Mouse (Mus musculus) kidney, adult 2 months (tissue): Measurements from ENCODE around the gene Slf1. TPM values are rescaled to one million over a fixed set of nuclear protein-coding genes. Genes with fewer than 3 reads are reported as not detected.

Experiments
- DNase-seq: peaks from one replicate; pipeline ENCODE4 v3.0.0; 2021
- H3K27ac ChIP-seq: fragments of 200-500 bp; 2 replicates; pipeline ENCODE4 v1.5.1; 2012; ENCODE audit warnings: low read depth, low read length, control low read depth, inconsistent platforms; ENCODE audit not compliant: insufficient read depth
- H3K27me3 ChIP-seq: fragments of 200-500 bp; replicated peaks from 2 replicates; pipeline ENCODE4 v1.6.1; 2012; ENCODE audit warnings: mild to moderate bottlenecking, moderate library complexity, low read length, inconsistent platforms; ENCODE audit not compliant: control insufficient read depth, insufficient read depth
- H3K36me3 ChIP-seq: fragments of 200-500 bp; 2 replicates; pipeline ENCODE4 v1.6.1; 2012; ENCODE audit warnings: mild to moderate bottlenecking, moderate library complexity, low read length, inconsistent platforms; ENCODE audit not compliant: control insufficient read depth, insufficient read depth
- H3K4me1 ChIP-seq: fragments of 200-500 bp; 2 replicates; pipeline ENCODE4 v1.6.1; 2011; ENCODE audit warnings: low read length; ENCODE audit not compliant: control insufficient read depth, insufficient read depth
- H3K4me3 ChIP-seq: fragments of 200-500 bp; 2 replicates; pipeline ENCODE4 v1.5.1; 2011; ENCODE audit warnings: mild to moderate bottlenecking, low read depth, low read length, control low read depth; ENCODE audit not compliant: insufficient read depth
- CTCF ChIP-seq: fragments of 200-500 bp; conservative IDR thresholded peaks from 2 replicates; pipeline ENCODE4 v1.5.1; 2011; ENCODE audit warnings: low read depth, mild to moderate bottlenecking, control low read depth, low read length, moderate library complexity, mixed read lengths; ENCODE audit not compliant: insufficient read depth, insufficient read length
- POLR2A ChIP-seq: fragments of 200-500 bp; IDR thresholded peaks from one replicate; pipeline ENCODE4 v1.6.1; 2011; ENCODE audit warnings: low read depth, low read length, control low read depth
- WGBS: fragments of 180-500 bp; shearing (Covaris S2); methylation state at CpG from one replicate; pipeline ENCODE4 v1.1.7; 2018; 5-methylcytosine and 5-hydroxymethylcytosine counted together
- polyA plus RNA-seq: library from polyadenylated mRNA; depleted of rRNA; stranded (reverse); fragments of >200 nt; gene quantifications from 2 replicates; pipeline ENCODE4 v1.2.3, GENCODE M21; 2012; rRNA removed

Gene Slf1
- polyA plus RNA-seq, 1 experiment, result 3.4 TPM

GRCm38 (mm10) chr13:77002628-77003027 lies 132.6 kb downstream of the Slf1 start:
- no peak for TF ChIP-seq POLR2A
- no peak for TF ChIP-seq CTCF
- no peaks in the 10 kb centered on the region for H3K27me3 ChIP-seq
- H3K27ac ChIP-seq, result no peak overlapping the region
- H3K36me3 ChIP-seq, result no peaks in the 10 kb centered on the region
- 79% methylated on average over 3 of the region's 3 CpGs for WGBS
- no peak for DNase-seq
- H3K4me1 ChIP-seq, result no peaks in the 10 kb centered on the region
- H3K4me3 ChIP-seq, result no peak overlapping the region

Other genes starting within 250 kb of the Slf1 start
- gene 2210408I21Rik, start 67 bp upstream of the Slf1 start, polyA plus RNA-seq, result 0.92 and 0.99 TPM in 2 replicates